Mouse (Mus musculus) B cell, adult 2 months (primary cell): ENCODE measurements at regions not wholly inside any gene's neighbourhood (a gene's known extent, or its start where the extent isn't known, plus 50 kb on each side); places are given as distances from the start of the nearest gene placed in this dataset.

Experiments
- DNase-seq, 2 experiments: peaks; one replicate each; pipeline ENCODE4 v3.0.0; 2022

DNA sequence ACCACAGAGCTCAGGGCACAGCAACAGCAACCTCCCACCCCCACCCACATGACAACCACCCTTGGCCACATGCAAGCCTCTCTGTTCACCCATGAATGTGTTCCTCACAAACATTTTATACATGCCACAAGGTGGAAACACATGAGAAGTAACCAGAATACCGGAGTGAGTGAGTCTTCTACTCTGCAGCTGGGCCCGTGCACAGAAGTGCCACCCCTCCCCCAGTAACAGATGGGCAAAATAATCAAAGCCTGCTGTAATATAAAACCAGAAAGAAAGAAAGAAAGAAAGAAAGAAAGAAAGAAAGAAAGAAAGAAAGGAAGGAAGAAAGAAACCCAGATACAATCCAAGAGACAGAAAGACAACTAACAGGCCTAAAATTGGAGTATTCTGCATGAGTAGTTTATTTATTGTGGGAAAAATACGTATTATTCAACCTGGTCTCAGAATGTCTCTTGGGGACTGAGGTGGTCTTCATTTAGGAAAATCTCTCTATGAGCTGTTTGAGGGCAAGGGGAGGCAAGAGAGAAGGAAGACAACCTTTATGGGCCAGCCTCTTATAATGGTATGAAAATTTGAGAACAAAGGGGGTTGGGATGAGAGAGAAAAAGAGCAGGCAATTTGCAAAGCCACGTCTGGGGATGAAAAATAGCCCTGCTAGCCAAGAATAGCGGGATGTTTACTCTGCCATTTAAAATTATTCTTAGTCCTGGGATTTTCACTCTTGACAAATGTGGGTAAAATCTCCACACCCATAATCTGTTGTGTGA is 160.2 kb downstream of the Sox4 start:
- DNase-seq = peak; percentile 15 to 22

DNA sequence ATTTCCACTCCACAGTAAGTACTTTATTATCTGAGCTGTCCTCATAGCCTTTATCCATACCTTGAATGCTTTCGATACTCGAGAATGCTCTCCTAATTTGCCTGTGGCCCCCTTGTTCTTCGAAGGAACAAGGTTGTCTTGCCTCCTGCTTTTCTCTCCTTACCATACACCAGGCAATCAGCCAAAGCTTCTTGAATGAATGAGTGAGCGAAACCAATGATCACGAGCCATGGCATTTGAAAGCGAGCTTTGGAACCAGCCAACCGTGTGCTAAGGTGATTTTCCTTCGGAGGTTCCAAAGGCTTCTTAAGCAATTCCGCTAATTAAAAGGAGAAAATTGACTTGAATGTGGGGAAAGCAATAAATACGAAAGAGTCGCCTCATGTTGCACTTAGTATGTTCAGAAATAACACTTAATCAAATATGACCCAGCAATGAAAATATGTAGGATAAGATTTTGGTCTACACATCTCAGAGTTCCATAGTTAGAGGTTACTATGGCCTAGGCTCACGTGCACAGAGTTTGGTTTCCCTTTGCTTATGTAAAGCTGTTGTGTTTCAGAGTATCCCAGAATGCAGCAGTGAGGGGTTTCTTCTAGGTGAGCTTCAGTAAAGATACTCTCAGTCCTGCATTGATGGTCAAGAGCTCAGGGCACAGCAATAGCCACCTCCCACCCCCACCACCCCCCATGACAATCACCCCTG is 160.9 kb downstream of the Sox4 start:
- DNase-seq = no peak

DNA sequence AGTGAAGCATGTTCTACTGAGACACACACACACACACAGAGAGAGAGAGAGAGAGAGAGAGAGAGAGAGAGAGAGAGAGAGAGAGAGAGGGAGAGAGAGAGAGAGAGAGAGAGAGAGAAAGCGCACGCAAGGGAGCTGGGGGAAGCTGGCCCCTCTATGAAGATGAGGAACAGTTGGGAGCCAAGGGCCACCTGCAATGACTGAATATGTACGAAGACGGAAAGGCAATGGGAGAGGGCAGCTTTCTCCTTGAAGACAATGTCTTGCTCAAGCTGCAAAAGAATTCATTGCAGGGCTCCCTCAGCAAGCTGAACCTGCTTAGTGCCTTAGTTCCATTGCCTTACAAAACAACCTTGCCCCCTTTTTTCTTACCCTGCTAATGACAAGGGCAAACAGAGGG is 163.1 kb downstream of the Sox4 start:
- no peak for DNase-seq

DNA sequence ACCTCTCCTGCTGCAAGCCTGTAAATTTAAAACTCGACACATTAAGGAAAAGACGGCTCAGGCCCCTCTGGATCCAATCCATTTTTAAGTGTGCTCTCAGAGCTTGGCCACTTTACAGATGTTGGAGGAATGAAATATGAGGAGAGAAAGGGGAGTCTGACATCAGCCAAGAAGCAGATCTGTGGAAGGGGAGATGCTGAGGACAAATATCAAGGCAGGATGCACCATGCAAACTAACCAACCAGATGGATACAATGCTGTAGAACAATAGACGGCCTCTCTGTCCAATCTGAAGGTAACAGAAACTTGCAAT is 166.2 kb downstream of the Sox4 start:
- DNase-seq = no peak

DNA sequence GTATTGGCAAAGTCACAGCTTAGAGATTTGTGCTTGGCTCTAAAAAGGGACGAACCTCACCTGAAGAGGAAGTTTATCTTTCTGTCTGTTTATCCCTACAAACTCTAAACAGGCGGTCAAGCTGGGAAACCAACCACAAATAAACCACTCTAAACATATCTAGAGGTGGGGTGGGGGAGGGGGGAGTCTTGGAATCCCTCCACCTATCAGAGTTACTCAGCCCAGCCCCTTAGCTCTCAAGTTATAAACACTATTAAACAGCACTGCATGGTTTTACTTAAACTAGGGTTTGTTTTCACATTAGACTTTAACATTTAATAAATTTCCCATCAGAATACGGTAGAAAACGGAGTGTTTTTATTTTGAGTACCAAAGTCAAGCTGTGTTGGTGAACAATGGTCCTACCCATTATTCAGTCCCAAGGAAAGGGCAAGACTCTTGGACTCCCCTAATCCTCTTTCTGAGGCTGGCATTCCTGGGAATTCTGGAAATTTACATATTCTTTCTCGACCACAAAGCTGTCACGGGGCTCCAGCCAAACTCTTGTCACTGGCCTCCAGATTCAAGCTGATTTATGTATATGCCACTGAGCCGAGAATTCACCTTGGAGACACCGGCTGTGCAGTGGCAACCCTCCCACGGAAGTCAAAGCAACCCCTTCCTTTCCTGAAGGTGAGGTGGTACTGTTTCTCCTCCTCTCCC is 166.7 kb downstream of the Sox4 start:
- DNase-seq = no peak

DNA sequence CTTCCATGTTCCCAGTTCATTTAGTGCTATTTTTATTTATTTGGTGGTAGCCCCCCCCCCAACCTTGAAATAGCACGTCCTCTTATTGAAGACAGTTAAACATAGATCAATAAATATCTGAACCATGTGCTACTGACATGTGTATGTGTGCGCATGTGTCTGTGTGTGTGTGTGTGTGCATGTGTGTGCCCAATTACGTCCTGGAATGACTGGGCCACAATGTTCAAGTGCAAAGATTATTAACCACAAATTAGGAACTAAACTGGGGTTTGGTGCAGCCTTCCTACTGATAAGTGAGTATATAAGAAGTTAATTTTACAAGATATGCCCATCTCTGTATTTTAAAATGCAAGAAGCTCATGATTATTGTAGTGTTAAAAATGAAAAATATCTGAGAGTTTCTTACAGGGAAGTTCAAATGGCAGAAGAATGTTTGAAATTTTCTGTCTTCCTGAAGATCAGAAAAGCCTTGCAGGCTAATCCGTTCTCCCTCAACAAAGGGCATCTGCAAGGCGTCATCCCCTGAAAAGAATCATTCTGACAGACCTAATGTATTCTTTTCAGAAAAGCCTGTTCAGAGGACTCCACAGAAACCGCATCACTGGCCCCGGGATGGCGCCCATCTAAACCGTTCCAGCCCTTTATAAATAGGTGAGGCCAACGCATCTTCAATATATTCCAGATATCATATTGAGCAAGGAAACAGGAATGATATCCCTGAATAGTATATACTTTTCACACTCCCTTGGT is 170.8 kb downstream of the Sox4 start:
- DNase-seq = no peak

DNA sequence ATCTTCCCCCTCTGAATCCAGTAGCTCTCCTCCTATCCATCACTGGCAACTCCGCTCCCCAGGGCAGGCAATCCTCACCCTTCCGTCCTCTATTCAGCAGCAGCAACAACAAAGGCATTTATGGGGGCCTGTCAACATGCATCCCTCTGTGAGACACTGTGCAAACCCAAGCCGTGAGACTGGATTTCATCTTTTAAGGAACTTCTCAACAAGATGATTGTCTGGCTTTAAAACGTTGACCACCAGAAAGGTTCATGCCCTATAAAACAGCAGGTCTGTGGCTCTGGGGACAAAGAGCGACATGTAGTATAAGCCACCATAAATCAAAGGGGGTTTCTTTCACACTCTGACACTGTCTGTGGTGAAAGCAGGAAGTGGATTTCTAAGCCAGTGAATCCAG is 171.4 kb downstream of the Sox4 start:
- no peak for DNase-seq

DNA sequence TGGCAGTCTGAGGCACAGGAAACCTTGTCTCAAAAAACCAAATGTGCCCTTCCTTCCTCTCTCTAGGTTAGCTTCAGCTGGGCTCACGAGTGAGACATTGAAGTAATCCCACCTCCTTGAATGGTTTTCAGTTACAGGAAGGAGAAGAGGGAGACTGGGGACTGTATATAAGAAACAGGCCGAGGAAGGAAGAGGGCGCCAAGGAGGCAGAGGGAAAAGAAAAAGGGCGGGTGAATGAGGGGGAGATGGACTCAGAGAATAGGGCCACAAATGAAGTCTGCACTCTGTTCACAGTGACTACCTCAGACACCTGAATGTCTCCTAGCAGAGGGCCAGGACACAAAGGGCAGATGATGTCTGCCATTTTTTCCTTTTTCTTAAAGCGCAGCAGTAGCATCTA is 171.9 kb downstream of the Sox4 start:
- DNase-seq = no peak

DNA sequence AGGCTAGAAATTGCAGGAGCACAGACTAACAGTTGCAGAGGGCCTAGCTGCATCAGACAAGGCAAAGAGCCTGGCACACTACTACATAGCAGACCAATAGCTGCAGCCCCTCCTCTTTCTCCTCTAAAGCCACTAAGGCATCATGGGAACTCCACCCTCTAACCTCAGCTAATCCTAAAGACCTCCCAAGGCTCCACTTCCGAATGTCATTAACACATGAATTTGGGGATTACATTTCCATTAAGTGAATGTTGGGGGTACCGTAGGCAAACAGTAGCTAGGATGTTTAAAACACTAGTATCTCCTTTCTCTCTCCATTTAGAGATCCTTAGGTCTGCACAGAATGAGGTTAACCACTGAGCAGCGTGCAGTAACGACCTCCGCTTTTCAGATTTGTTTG is 173.1 kb downstream of the Sox4 start:
- DNase-seq = no peak

DNA sequence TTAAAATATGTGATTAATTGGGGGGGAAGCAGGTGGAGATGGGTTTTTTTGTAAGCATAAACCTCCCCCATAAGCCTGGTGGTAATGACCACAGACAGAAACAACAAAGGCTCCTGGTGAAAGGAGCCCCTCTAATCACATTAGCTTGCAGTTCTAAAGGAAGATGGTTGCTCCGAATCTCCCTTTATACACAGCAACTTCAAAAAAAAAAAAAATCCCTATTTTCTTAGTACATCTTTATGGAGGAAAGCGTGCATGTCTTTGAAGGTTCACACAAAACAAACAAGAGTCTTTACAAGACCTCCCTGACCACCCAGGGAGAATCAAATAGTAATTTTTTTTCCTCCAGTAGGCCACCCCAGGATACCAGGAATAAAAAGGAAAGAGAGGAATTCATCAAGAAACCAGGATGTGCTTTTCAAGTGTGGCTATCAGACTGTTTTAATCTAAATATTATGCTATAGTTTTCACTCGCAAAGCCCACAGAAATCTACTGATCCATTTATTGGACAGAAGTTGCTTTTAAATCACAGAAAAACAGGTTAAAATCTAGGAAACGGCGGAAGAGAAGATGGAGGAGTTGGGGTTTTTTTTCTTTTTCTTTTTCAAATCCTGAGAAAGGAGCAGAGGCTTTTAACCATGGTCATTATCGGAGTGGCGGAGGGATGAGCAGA is 178.2 kb downstream of the Sox4 start:
- no peak for DNase-seq

DNA sequence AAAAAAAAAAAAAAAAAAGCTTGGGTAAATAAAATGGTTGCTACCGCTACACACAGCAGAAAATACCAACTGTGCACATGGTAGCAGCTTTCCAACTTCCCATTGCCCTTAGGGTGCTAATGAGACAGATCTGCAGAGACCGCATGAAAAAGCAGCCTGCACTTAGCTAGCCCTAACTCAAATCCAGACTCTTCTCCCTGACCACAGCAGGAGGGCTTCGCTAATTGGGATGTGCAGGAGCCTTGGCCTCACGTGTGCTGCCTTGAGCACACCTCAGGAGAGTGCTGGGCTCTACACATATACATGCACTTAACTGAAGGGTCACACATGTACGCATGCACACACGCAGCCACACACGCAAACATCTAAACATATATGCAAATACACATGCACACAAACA is 178.9 kb downstream of the Sox4 start:
- DNase-seq = no peak

DNA sequence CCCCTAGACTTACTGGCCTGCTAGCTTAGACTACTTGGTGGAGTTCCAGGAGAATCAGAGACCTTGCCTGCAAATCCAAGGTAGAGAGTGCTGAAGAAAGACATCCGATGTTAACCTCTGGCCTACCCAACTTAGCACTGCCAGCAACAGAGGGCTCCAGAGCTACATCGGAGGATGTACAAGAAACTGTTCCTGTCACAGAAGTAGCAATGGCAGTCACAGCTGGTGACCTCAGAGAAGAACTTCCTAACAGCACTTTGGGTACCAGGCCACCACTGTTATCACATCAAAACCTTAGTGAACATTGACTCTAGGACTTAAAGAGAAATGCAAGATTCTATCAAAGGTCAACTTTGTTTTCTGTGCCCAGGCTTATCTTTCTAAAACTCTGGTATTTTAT is 180.0 kb downstream of the Sox4 start:
- no peak for DNase-seq

DNA sequence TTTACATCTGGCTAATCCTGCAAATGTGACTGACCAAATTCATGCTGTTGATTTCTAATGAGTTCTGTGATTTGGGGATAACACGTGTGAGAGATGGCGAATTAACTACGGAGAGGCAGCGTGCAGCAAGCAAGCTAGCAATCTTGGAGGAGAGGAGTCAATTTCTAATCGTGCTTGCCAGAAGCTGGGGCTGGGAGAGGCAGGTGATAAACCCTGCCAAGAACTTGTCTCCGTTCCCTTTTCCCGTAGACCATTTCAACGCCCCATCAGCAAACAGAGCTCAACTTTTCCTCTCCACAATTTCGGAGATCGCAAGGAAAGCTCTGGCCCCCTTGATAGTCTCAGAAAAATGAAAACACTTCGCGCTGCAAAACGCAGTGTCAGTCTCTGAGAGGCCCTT is 183.0 kb downstream of the Sox4 start:
- no peak for DNase-seq

DNA sequence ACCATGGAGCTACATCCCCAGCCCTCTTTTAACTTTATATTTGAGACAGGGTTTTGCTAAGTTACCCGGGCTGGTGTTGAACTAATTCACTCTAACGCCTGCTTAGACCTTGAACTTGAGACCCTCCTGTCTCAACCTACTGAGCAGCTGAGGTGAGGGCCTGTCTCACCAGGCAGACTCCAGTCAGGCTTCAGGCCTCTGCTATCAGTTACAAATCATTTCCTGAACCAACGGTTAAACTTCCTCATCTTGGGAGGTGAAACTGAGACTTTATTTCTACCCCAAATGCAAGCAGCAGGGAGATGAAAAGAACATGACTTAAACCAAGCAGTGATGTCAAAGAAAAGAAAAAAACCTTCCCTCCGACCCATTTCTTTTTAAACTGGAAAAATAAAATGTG is 183.5 kb downstream of the Sox4 start:
- DNase-seq = peak; percentile 19 to 25

DNA sequence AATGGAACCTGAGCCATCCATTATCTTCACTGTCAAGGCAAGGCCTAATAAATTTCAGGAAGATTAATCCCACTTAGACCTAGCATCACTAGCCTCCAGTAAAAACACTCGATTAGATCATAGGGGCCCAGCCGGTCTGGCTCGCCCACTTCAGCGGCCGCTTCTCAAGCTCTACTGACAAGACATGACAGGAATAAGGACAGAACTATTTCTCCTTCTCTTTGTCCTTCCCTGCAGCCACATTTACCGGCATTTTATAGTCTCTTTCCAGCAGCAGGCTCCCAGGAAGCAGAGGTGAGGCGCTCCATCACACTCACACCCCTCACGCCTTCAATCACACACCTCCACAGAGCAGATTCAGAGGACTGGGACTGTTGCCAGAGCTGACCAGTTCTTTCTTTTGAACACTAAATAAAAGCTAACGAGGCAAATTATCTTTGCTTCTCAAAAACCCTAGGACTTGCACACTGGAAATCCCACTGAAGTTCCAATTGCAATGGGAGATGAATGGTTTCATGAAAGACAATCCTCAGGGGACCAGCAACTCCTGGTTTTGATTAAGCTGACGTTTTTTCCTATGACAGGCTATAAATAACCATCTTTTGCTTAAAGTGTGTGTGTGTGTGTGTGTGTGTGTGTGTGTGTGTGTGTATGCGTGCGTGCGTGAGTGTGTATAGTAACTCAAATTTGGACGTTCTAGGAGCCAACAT is 184.6 kb downstream of the Sox4 start:
- no peak for DNase-seq

DNA sequence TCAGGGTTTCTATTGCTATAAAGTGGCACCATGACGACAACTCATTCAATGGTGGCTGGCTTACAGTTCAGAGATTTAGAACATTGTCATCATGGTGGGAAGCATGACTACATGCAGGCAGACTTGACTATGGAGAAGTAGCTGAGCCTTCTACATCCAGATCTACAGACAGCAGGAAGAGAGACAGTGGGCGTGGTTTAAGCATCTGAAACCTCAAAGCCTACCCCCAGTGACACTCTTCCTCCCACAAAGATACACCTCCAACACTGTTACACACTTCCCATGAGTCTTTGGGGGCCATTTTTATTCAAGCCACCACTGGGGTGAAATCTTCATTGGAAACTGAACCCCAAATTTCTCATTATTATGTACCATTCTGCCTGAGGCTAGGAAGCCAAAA is 191.0 kb downstream of the Sox4 start:
- no peak for DNase-seq

DNA sequence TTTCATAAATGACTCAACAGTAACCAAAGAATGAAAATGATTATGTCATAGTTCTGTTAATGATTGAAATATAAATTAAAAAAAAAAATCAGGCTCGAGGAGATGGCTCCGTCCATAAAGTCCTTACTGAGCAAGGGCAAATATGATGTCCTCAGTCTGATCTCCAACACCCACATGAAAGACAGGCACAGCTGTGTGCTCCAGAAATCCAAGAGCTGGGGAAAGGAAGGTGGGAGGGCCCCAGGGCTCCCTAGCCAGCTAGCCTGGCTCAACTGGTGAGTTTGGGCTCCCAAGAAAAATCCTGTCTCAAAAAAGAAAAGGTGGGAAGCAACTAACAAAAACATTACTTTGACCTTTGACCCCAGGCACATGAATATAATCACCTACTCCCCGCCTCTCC is 194.5 kb downstream of the Sox4 start:
- DNase-seq = no peak

DNA sequence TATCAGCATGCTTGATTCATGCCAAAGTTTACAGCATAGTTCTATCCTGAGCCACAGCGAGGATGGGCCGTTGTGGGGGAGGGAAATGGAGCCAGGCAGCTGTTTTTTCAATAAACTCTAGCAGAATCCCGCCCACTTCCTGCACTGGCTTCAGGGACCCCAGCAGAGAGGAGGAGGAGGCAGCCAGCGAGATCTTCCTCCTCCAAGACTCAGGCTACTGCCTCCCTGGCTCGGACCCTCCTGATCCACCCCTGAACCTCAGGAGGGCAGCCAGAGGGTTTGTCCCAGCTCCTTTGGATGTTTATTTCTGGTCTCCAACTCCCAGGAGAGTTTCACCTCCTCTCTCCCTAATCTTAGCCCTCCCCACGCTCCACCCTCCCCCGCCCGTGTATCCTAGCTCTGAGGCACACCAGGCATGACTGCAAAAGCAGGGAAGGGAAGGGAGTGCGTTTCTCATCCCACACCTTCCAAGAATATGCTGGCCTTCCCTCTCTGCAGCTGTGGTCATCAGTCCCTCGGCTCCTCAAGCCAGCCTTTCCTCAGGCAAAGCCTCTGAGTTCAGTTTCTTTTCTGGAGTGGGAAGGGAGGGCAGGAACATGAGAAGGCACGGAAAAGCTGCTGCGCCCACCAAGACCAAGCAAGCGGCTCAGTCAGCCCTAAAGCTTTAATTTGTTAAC is 195.5 kb downstream of the Sox4 start:
- peak; percentile 56 to 60 for DNase-seq

DNA sequence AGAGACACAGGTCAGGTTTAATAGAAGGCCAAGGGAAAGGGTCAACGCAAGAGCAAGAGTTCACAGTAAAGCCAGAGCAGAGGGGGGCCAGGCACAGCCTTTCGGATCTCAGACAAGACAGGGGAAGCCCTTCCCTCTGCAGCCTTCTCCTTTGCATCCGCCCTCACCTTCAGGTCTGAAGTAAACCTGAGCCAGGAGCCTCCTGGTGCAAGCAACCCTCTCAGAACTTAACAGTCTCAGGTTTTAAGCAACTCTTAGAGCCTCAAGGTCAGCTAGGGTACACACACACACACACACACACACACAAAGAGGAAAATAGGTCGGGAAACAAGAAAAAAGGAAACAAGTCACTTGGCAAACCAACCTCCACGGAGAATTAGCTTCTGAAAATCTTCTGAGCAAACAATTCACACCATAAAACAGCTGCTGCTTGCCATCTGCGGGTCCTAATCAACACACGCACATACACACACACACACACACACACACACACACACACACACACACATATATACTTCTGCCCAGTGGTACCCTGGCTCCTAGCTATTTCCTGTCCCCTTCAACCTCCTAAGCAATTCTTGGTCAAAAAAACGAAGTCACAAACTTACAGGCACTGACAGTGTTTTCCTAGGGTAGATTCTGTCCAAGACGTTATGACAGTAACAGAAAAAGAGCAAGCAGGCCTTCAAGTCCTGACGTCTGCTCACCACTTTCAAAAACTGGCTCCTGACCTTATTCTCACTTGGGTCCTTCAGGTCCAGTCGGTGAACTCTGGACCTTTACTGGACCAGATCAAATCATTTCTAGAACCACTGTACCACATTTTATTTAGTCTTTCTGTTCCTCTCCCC is 196.4 kb downstream of the Sox4 start:
- DNase-seq = peak; percentile 24 to 28

DNA sequence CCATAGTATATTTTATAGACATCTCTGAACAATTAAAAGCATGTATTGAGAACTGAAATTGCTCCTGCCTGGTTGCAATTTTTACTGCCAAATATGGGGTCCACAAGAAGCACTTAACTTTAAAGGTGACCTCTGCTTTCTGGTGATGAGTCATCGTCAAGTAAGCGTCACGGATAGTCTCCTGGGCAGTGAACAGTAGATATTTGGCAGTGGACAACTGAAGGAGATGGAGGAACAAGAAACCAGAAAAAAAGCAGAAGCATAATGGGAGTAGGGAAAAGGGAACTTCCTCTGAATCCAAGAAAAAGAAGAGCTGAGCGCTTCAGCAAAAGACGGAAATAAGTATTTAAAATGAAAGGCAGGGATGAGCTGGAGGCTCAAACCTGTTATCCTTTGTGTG is 199.3 kb downstream of the Sox4 start:
- DNase-seq = no peak
